Mouse (Mus musculus) thymus, adult 2 months (tissue): Measurements from ENCODE around the gene Dll1.

Source experiments
- CTCF ChIP-seq: fragments of 200-500 bp; IDR thresholded peaks from 2 replicates; pipeline ENCODE4 v1.5.1; 2012; ENCODE audit warnings: mild to moderate bottlenecking, control low read depth, low read length, moderate library complexity, borderline replicate concordance; ENCODE audit not compliant: control insufficient read depth, poor library complexity, insufficient read depth; ENCODE audit errors: extremely low read depth
- POLR2A ChIP-seq: fragments of 200-500 bp; IDR thresholded peaks from 2 replicates; pipeline ENCODE4 v1.6.1; 2012; ENCODE audit warnings: mild to moderate bottlenecking, low read length, control low read depth, moderate library complexity; ENCODE audit not compliant: control insufficient read depth, poor library complexity, insufficient read depth; ENCODE audit errors: extremely low read depth

DNA sequence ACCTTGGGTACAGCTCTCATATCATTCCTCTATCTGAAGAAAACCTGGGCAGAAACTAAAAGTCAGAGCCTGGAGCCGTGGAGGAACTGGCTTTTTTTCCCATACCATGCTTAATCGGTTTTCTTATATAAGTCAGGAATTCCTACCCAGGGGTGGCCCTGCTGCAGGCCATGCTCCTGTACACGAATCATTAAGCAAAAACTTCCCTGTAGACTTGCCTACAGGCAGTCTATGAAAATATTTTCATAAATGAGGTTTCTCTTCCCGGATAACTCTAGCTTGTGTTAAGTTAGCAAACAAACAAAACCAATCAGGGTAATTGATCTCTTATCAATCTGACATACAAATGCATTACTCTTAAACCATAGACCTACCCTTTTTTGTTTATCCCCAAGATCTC lies 12.2 kb upstream of the Dll1 start:
- TF ChIP-seq CTCF (no peak), POLR2A (no peak)
